Mouse (Mus musculus) midbrain, embryonic 14.5 days (tissue): ENCODE results near the gene Gata2. TPM values are rescaled to one million over a fixed set of nuclear protein-coding genes. Genes with fewer than 3 reads are reported as not detected.
"Not testable (repeated sequence)": the region's sequence is repeated elsewhere in the genome, so short reads cannot be mapped to it uniquely, and the experiment has no call there.

Experiments used
- ATAC-seq: fragments of 200-750 bp; cut with Nextera tagmentation; 2 replicates; pipeline ENCODE4 v1.8.0; 2017; ENCODE audit warnings: moderate number of reproducible peaks, moderate library complexity; ENCODE audit not compliant: low FRiP score, low TSS enrichment
- DNase-seq: peaks from one replicate; pipeline ENCODE4 v3.0.0-alpha.2; 2015
- H3K27ac ChIP-seq: fragments of 300-500 bp; sonication (generic); replicated peaks from 2 replicates; pipeline ENCODE4 v1.5.1; 2014; ENCODE audit warnings: mild to moderate bottlenecking, low read depth, low read length, moderate library complexity
- H3K27me3 ChIP-seq: fragments of 300-500 bp; sonication (generic); 2 replicates; pipeline ENCODE4 v1.6.1; 2014; ENCODE audit warnings: low read length, control low read depth, mixed read lengths; ENCODE audit not compliant: control insufficient read depth, insufficient read depth
- H3K36me3 ChIP-seq: fragments of 300-500 bp; sonication (generic); 2 replicates; pipeline ENCODE4 v1.6.1; 2014; ENCODE audit warnings: low read length, control low read depth; ENCODE audit not compliant: control insufficient read depth, insufficient read depth
- H3K4me1 ChIP-seq: fragments of 300-500 bp; sonication (generic); 2 replicates; pipeline ENCODE4 v1.6.1; 2014; ENCODE audit warnings: mild to moderate bottlenecking, antibody characterized with exemption, low read length, control low read depth; ENCODE audit not compliant: control insufficient read depth, insufficient read depth
- H3K4me2 ChIP-seq: fragments of 300-500 bp; sonication (generic); 2 replicates; pipeline ENCODE4 v1.6.1; 2014; ENCODE audit warnings: mild to moderate bottlenecking, low read length, moderate library complexity
- H3K4me3 ChIP-seq: fragments of 300-500 bp; sonication (generic); replicated peaks from 2 replicates; pipeline ENCODE4 v1.5.1; 2014; ENCODE audit warnings: low read depth, low read length
- H3K9ac ChIP-seq: fragments of 300-500 bp; sonication (generic); replicated peaks from 2 replicates; pipeline ENCODE4 v1.6.1; 2014; ENCODE audit warnings: mild to moderate bottlenecking, low read length, moderate library complexity
- H3K9me3 ChIP-seq: fragments of 300-500 bp; sonication (generic); 2 replicates; pipeline ENCODE4 v1.6.1; 2016; ENCODE audit warnings: low read length, control low read depth, mixed read lengths; ENCODE audit not compliant: control insufficient read depth
- WGBS: fragments of 180-500 bp; shearing (Covaris S2); extraction: QIAGEN DNeasy Blood & Tissue Kit; methylation state at CpG from one replicate; pipeline ENCODE4 v1.1.7; 2014; 5-methylcytosine and 5-hydroxymethylcytosine counted together
- polyA plus RNA-seq: library from polyadenylated mRNA; unstranded; fragments of >200 nt; fragmentation: Nextera tagmentation; extraction: Ambion mirVana; gene quantifications from 2 replicates; pipeline ENCODE4 v1.2.1, GENCODE M21; 2014

Gene Gata2
- polyA plus RNA-seq: 15.4 and 23.0 TPM in 2 replicates

GRCm38 (mm10) chr6:88193433-88194052 is at the start of gene Gata2:
Gene Gata2 (plus strand): TSS chr6:88193891.
- Histone ChIP-seq H3K9me3 (no peaks in the 10 kb centered on the region), H3K9ac (peak within 1 kb of the TSS; percentile 70), H3K27me3 (peaks cover 93% of the 10 kb centered on the region), H3K36me3 (no peaks in the 10 kb centered on the region), H3K4me1 (peaks cover 43% of the 10 kb centered on the region), H3K4me2 (peak within 1 kb of the TSS; percentile 61), H3K27ac (peak within 1 kb of the TSS; percentile 86), H3K4me3 (peak within 1 kb of the TSS; percentile 42)
- under 1% methylated on average over 52 of the region's 57 CpGs for WGBS
- DNase-seq: peak; percentile 67
- no peak for ATAC-seq

- Histone ChIP-seq H3K27me3 (no peaks in the 10 kb centered on the region), H3K4me3 (no peak overlapping the region), H3K27ac (no peak overlapping the region), H3K36me3 (no peaks in the 10 kb centered on the region), H3K9me3 (no peaks in the 10 kb centered on the region), H3K4me1 (no peaks in the 10 kb centered on the region), H3K9ac (no peak overlapping the region), H3K4me2 (no peak overlapping the region)
- WGBS: 82% methylated on average over 4 of the region's 4 CpGs
- ATAC-seq (no peak), DNase-seq (no peak)
Observed at GRCm38 (mm10) chr6:88145793-88146192, 47.9 kb upstream of the Gata2 start.

- WGBS: 86% methylated on average over 8 of the region's 8 CpGs
- Histone ChIP-seq H3K27me3 (no peaks in the 10 kb centered on the region), H3K4me2 (no peak overlapping the region), H3K36me3 (no peaks in the 10 kb centered on the region), H3K9me3 (no peaks in the 10 kb centered on the region), H3K4me1 (no peaks in the 10 kb centered on the region), H3K4me3 (no peak overlapping the region), H3K27ac (no peak overlapping the region), H3K9ac (no peak overlapping the region)
- ATAC-seq: no peak
- no peak for DNase-seq
Observed at GRCm38 (mm10) chr6:88146576-88146975, 47.1 kb upstream of the Gata2 start.

GRCm38 (mm10) chr6:88147411-88148003 is 46.2 kb upstream of the Gata2 start:
- no peaks in the 10 kb centered on the region for H3K4me1 ChIP-seq
- ATAC-seq: no peak
- H3K27ac ChIP-seq: no peak overlapping the region
- no peak for DNase-seq
- H3K9me3 ChIP-seq: no peaks in the 10 kb centered on the region
- no peak overlapping the region for H3K4me2 ChIP-seq
- no peaks in the 10 kb centered on the region for H3K36me3 ChIP-seq
- H3K9ac ChIP-seq: no peak overlapping the region
- WGBS: 78% methylated on average over 16 of the region's 16 CpGs
- no peak overlapping the region for H3K4me3 ChIP-seq
- H3K27me3 ChIP-seq: no peaks in the 10 kb centered on the region

DNA sequence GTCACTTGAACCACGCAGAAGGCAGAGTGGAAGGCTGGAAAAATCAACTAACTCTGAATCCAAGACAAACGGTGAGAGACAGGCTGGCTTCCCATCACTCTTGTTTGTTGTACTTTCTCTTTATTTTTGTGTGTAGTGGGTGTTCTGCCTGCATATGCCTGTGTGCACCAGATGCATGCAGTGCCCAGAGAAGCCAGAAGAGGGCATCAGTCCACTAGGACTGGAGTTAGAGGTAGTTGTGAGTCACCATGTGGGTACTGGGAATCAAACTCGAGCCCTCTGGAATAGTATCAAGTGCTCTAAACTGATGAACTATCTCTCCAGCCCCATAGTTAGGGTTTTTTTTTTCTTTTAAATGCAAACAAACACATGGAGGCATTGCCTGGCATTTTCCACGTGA is 42.4 kb upstream of the Gata2 start:
- no peaks in the 10 kb centered on the region for H3K27me3 ChIP-seq
- H3K9me3 ChIP-seq: no peaks in the 10 kb centered on the region
- WGBS: 78% methylated on average over 4 of the region's 4 CpGs
- H3K4me2 ChIP-seq: no peak overlapping the region
- no peak overlapping the region for H3K27ac ChIP-seq
- no peaks in the 10 kb centered on the region for H3K36me3 ChIP-seq
- no peak overlapping the region for H3K9ac ChIP-seq
- ATAC-seq (no peak), DNase-seq (no peak)
- H3K4me1 ChIP-seq: no peaks in the 10 kb centered on the region
- H3K4me3 ChIP-seq: no peak overlapping the region

GRCm38 (mm10) chr6:88152127-88152705 is 41.5 kb upstream of the Gata2 start:
- no peak for DNase-seq
- no peaks in the 10 kb centered on the region for H3K27me3 ChIP-seq
- no peak for ATAC-seq
- no peaks in the 10 kb centered on the region for H3K4me1 ChIP-seq
- no peak overlapping the region for H3K4me3 ChIP-seq
- no peak overlapping the region for H3K27ac ChIP-seq
- 88% methylated on average over 14 of the region's 14 CpGs for WGBS
- H3K4me2 ChIP-seq: no peak overlapping the region
- no peaks in the 10 kb centered on the region for H3K9me3 ChIP-seq
- no peak overlapping the region for H3K9ac ChIP-seq
- no peaks in the 10 kb centered on the region for H3K36me3 ChIP-seq

DNA sequence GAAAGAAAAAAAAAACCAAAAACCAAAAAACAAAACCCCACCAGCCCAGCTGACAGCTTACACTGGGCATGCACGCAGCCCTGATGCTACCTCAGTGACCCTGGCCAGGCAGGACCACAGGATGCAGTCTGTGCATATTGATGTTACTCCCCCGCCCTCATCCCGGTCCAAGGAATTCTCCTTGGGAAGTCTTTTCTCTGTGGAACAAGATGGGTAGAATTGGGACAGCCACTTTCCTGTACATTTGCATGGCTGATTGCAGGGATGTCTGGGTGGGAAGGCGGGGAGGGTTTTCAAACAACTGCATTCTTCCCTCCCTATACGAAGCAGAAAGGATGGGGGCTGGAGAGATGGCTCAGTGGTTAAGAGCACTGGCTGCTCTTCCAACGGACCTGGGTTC is 40.7 kb upstream of the Gata2 start:
- no peak overlapping the region for H3K27ac ChIP-seq
- H3K4me3 ChIP-seq: no peak overlapping the region
- H3K36me3 ChIP-seq: no peaks in the 10 kb centered on the region
- DNase-seq (no peak), ATAC-seq (no peak)
- H3K9me3 ChIP-seq: no peaks in the 10 kb centered on the region
- no peaks in the 10 kb centered on the region for H3K4me1 ChIP-seq
- 81% methylated on average over 6 of the region's 6 CpGs for WGBS
- no peak overlapping the region for H3K4me2 ChIP-seq
- no peaks in the 10 kb centered on the region for H3K27me3 ChIP-seq
- H3K9ac ChIP-seq: no peak overlapping the region

DNA sequence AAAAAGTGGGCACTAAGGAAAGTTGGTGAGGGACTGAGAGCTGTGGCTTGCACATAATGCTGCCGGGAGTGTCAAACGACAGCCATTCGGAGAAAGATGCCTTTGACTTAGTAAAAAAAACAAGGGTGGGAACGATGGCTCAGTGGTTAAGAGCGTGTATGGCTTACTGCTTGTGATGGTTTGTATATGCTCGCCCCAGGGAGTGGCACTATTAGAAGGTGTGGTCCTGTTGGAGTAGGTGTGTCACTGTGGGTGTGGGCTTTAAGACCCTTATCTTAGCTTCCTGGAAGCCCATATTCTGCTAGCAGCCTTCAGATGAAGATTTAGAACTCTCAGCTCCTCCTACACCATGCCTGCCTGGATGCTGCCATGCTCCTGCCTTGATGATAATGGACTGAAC is 38.1 kb upstream of the Gata2 start:
- not testable (repeated sequence) for DNase-seq, H3K4me2 ChIP-seq, ATAC-seq, H3K4me3 ChIP-seq, H3K9ac ChIP-seq, H3K27ac ChIP-seq, H3K27me3 ChIP-seq, H3K36me3 ChIP-seq, H3K4me1 ChIP-seq, H3K9me3 ChIP-seq
- 92% methylated on average over 6 of the region's 6 CpGs for WGBS

GRCm38 (mm10) chr6:88158790-88159189 is 34.9 kb upstream of the Gata2 start:
- Histone ChIP-seq H3K36me3 (no peaks in the 10 kb centered on the region), H3K4me1 (no peaks in the 10 kb centered on the region), H3K27ac (no peak overlapping the region), H3K9ac (no peak overlapping the region), H3K9me3 (no peaks in the 10 kb centered on the region), H3K4me3 (no peak overlapping the region), H3K4me2 (no peak overlapping the region), H3K27me3 (no peaks in the 10 kb centered on the region)
- DNase-seq: no peak
- WGBS: 87% methylated on average over 5 of the region's 5 CpGs
- no peak for ATAC-seq
